Mouse (Mus musculus) kidney, adult 8-10 months (tissue): ENCODE results near the gene Cdx2.

ENCODE experiments used
- DNase-seq, 2 experiments: peaks; one replicate each; pipeline ENCODE4 v3.0.0; 2022

Gene Cdx2

DNA sequence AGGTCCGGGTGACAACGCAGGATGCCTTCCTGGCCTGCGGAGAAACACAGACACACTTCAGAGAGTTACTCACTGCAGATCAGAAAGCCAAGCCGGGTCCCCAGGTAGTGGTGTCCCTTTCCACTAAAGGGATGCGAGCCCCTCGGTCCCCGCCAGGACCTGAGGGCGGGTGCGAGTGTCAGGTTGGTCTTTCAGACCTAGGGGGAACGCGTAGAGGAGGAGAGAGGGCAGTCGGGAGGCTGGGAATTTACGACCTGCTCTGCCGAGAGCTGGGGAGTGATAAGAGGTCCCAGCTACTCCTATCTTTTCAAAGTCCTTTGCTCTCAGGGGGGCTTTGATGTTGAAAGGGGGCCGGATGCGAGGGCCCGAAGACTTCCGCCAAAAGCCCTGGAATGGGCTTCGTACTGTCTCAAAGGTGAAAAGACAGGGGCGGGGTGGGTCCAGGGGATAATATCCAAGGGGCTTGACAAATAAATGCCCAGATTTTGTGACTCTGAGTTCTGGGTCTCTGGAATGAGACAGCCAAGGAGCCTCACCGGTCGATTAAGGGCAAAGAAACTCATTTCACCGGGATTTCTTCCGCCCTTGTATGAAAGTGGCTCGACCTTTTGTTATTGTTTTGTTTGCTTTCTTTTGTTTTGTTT is 8.5 kb upstream of the Cdx2 start:
- DNase-seq = no peak

DNA sequence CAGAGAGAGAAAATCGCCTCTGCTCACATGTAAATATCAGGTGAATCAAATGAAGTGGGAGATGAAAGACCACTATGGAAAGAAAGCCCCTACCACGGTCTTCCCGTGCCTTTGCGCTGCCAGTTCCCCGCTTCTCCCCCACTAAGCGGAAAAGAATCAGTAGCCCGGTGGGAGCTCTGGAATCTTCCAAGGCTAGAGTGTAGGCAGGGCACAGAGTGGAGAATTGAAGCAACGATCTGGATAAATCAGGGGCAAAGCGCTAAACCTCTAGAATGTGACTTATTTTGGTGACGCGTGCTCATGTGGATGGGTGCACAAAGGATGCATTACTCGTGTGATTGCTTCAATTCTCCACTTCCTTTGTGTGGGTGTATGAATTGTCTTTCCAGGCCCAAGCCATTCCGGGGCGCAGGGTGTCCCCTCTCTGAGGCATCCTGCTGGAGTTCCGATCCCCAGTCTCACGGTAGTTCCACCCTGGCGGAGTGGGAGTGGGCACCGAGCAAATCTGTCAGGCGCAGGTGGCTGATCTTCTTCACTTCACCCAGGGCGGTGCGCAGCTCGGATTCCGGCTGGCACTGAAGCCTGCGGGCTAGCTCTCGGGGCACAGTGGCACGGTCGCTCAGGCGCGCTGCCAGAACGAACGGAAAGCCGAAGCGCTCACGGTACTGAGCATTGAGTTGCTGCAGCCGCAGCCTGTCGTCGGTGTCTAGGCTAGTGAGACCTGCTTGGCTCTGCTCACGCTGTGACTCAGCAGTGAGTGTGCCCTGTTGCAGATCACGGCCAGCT is 7.8 kb upstream of the Cdx2 start:
- DNase-seq = no peak

DNA sequence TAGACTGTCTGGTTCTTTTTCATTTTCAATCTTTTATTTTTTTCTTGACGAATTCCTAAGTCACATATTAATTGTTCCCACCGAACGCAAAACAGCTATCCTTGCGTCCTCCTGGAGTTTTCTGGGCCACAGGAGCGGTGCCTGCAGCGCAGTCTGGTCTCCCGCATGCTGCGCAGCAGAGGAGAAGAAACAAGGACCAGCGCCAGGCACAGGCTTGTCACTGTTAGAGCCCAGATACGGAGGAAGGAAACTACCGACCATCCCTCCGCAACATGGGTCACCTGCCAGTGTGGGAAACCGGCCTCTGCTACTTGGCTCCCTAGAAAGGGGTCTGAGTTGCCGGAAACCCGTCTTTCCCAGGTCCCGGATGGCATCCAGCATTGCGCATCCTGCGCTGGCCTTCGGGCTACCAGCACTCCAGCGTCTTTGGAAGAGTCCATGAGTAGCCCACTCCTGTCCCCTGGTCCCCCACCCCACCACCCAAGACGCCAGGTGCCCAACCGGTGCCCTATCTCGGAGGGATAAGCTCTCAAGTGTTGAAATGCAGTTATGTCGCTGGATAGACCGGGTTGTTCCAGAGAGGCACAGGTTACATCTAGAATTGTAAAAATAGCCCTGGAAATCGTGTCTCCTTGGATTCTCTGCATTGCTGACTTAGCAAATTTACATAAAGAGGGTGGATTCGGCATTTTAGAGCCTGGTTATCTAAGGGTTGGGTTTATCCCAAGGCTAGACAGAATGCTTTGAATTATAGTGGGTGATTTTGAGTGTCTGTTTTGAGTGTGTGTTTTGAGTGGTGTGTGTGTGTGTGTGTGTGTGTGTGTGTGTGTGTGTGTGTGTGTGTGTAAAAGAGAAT is 6.0 kb upstream of the Cdx2 start:
- no peak for DNase-seq

DNA sequence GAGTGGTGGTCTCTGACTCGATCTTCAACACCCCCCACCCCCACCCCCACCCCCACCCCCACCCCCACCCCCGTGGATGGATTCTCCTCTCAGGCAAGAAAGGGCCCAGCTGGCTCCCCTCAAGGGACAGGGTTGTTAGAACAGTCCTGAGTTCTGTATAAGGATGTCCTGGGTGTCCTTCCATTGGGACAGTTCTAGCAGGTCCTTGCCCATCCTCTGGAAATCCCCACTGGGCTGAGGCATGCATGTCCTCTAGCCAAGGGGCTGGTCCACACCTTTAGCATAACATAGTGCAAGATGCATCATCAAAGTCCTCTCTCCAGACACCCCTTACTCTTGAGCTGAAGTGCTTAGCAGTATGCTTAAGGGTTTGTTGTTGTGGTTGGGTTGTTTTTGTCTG is 2.7 kb upstream of the Cdx2 start:
- no peak for DNase-seq

DNA sequence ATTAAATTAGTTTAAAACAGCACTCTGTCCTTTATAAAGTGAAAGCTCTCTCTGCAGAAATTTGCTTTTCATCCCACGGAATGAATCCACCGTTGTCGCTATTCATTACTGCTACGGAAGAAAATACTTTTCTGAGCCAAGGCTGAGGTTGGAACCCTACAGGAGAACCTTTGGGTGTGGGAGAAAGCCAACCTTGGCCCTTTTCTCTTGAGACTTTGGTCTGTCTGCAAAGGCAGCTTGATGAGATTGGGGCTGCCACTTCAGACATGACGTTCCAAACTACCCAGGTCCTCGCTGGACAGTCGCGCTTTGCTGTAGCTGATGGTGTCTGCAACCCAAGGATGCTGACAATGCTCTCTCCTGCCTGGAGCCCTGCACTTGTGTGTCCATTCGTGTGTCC is 1.4 kb upstream of the Cdx2 start:
- no peak for DNase-seq

DNA sequence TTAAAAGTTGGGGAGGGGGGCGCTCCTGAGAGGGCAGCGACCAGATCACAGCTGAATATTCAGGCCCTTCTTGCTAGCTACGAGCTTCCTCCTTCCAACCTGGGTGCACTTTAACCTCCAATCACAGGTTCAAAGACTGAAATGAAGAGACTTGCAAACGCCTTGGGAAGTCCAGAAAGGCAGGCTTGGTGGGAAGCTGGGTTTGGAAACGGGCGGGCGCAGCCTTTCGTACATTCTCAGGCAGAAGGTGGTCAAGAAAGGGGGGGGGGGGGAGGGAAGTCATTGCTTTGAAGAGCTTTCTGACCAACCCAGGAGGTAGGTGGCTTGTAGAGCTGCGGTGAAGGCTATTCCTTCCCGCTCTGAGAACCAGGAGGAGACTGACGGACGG is 322 bp upstream of the Cdx2 start:
- no peak for DNase-seq

DNA sequence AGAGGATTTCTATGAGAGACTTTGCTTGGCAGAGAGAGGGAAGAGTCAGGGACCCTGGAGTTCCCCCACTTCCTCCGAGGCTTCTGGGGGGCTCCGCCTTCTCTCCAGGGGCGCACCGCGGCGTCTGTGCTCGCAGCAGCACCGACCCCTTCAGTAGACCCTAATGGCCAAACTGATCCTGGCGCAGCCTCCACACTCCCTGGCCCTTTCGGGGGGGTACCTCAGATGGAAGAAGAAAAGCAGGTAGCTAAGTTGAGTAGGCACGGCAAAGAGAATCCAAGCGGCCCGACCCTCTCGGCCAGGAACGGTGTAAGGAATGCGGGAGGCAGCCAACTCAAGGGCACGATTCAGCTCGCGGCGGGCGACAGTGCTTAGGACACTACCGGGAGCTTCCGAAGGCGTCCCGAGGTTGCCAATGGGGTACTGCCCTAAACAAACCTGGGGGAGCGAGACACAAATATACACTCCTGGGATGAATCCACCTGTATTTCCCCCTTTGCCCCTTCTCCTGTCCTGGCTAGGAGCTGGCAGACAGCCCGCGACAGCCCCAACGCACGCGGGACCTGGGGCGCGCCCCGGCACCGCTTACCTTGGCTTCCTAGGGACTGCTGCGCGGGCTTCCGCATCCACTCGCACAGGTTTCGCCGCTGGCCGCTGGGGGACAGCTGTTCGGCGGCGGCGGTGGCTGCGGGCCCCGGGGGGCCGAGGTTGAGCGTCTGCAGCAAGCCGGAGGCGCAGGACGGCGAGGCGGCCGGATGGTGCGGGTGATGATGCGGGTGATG is 1.0 kb downstream of the Cdx2 start:
- DNase-seq = no peak

DNA sequence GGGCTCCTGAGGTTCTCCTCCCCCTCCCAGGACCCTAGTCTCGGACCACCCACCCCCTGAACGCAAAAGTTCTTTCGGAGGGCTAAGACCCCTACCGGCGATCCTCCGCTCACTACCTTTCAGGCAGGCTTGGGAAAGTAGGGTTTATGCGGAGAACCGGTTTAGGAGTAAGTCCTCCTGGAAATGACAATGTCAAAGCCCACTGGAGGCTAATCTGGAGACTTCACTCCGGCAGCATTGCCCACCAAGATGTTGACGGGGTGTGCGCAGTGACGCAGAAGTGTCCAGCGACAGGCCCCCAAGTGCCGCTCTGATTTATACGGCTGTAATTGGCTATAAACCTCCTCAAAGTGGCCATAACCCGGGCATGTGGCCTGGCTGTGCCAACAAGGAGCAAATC is 1.9 kb downstream of the Cdx2 start:
- DNase-seq = no peak

DNA sequence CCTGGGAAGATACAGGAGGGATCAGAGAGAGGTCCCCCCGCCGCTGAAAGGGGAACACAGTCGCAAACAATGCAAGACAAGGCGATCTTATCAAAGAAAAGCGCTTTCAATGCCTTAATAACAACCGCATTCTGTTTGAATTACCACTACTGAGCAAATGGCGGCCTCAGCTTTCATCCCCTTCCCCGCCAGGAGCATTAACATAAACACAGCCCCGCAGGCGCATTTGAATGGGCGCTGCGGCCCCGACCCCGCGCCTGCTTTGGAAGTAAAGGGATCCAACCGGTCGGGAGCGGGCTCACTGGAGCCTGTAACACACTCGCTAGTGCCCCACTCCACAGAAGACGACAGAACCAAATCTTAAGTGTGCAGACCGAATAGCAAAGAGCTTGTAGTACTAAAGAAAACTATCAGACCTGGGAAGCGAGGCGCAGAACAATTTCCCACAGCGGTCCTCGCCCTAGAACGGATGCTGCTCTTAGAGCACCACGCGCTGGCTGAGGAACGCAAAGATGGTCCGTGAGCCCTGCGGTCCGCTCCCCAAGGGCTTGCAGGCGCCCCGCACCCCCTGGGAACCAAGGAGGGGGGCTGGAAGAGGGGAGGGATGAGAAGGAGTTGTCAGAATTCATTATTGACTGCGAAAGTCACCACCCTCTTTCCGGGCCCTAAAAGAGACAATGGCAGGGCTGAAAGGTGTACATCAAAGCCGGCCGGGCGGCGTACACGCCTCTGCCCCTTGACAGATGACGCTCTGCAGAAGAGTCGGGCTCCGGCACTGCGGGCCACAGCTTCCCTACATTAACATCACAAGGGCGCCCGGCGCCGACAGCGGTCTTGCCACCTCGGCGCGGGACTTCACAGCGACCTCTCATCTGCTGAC is 2.6 kb downstream of the Cdx2 start:
- DNase-seq = no peak

DNA sequence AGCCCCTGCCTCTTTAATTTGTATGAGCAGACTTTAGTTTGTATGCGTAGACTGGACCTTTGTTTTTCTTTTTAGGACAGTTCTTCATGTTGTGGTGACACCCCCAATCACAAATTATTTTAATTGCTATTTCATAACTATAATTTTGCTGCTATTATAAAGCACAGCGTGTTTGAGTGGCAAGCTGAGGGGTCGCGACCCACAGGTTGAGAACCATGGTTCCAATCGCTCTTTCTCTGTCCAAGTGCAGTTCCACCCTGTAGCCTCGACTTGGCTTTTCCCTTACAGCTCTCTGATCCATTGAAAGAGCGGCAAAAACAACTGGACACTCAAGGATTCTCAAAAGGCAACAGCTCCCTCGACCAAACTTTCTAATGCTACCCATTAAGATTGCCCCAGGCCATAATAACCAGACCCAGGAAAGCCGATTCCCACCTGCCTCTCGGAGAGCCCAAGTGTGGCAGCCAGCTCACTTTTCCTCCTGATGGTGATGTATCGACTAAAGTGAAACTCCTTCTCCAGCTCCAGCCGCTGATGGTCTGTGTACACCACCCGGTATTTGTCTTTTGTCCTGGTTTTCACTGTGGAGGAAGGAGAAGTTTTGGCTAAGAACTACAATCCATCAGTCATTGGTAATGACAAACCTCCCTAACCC is 4.2 kb downstream of the Cdx2 start:
- no peak for DNase-seq

DNA sequence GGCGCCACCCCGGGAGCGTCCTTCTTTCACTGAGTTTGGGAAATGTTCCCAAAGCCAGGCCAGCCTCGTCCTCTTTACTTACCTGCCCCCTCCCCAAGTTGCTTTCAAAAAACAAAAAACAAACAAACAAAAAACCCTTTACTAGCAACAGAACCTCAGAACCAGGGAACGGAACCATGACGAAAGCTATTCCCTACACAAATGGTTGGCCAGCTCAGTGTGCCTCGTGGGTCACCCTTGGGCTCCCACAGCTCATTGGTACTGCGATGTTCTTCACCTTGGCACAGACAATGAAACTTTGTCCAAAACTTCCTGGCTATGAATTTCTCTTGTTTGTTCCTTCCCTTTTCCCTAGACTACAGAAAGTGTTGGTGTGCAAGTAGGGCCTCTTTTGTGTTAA is 4.9 kb downstream of the Cdx2 start:
- DNase-seq = no peak

DNA sequence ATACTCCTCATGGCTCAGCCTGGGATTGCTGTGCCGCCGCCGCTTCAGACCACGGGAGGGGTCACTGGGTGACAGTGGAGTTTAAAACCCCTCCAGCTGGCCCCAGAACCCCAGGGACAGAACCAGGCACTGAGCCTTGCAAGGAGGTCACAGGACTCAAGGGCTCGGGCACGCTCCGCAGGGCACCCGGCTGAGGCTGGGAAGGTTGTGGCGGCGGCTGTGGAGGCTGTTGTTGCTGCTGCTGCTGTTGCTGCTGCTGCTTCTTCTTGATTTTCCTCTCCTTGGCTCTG is 5.3 kb downstream of the Cdx2 start:
- no peak for DNase-seq

DNA sequence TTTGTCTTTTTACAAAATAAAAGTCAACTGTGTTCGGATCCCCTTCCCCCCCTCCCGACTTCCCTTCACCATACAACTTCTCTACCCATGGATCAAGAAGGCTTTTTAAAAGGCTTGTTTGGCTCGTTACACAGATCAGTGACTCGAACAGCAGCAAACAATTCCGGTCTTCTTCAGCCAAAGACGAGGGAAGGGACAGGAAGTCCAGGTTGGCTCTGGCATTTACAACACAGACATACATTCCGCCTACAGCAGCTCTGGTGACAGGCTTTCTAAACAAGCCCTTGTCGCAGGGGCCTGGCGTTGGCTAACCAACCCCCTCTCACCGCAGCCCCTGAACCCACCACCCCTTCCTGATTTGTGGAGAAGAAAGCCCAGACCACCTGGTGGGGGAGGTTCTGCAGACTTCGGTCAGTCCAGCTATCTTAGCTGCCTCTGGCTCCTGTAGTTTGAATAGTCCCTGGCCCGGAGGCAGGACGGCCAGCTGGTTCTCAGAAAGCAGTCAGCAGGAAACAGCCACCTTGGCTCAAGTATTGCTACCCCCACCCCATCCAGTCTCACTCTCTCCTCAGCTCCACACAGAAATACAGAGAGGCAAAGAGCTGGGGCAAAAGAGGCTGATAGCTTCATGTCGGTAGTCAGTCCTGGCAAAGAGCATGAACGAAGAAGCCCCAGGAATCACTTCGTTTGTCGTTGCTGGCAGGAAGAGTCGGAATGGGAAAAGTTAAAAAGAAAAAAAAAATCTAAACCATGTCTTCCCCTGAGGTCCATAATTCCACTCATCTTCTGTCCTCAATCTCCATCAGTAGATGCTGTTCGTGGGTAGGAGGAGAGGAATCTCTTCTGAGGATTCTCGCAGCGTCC is 5.9 kb downstream of the Cdx2 start:
- DNase-seq = no peak

DNA sequence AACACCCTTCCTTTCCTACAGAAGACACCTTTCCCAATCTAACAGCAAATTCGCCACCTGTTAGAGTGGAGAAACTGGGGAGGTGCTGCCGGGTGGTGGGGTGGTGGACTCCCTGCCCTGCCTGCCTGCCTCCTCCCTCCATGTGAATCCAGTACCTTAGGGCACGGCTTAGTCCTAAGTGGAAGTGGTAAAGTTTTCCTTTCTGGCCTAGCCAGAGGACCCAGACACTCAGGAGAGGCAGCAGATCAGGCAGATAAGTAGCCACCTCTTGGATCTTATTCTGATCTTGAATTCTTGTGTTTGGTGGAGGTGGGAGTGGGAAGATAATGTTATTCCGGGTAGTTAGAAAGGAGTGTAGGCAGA is 7.1 kb downstream of the Cdx2 start:
- no peak for DNase-seq

DNA sequence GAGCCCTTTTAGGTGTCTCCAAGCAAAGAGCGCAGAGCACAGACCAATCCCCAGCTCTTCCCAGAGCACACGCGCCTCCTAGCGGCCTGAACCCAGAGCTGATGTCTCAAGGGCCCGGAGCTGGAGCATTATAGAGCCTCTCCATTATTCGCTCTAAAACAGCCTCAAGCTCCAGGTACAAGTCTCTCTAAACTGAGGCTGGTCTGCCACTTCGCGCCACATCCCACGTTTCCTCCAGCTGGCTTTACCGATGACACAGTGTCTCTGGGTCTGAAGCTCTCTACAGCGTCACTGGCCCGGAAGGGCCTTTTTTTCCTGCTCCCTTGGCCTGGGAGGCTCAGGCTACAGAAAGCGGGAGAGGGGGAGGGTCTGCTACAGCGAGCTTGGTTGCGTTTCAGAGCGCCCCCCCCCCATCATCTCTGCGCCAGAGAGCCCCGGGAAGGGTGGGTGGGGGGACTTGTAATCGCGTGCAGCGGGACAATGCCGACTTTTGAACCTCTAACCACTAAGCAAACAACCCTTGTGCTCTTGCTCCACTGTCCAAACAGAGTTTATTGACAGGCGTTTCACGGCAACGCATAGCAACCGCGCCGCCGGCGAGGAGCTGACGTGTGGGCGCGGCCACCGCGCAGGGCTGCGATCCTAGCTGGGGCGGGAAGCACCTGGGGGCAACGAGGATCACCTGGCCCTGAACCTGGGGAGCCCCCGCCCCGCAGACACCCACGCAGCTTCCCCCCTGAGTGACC is 7.6 kb downstream of the Cdx2 start:
- peak in 1 of 2 experiments; percentile 34 for DNase-seq

DNA sequence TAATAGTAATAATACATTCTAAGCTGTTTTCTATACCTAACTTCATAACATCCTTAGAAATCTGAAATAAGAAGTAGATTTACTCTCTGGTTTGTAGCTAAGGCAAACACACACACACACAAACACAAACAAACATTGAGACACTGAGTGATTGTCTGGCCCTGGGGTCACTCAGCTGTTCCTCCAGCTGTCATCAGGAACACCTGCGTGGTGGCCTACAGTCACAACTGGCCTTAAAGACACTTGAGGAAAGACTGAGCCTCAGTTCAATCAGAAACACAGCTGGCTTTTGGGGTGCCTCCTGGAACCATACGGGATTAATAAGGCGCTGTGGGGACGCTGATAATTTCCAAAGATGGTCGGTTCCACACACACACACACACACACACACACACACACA is 9.8 kb downstream of the Cdx2 start:
- DNase-seq = no peak

DNA sequence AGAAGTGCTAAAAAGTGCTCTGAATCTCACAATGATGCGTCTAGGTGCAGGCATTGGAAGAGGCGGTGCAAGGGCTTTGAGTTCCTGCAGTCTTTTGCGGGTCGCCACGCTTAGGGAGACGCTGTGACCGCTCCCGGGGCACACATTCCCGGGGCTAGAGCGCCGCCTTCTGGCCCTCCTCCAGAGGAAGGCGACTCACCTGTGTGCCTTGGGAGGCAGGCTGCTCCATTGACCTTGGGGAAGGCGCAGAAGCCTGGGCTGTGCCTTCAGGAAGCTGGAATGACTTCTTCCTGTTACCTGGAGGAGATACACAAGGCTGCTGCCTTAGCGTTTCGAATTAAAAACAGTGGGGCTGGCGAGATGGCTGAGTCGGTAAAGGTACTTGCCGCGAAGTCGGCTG is 12.9 kb downstream of the Cdx2 start:
- DNase-seq = peak in 1 of 2 experiments; percentile 22

DNA sequence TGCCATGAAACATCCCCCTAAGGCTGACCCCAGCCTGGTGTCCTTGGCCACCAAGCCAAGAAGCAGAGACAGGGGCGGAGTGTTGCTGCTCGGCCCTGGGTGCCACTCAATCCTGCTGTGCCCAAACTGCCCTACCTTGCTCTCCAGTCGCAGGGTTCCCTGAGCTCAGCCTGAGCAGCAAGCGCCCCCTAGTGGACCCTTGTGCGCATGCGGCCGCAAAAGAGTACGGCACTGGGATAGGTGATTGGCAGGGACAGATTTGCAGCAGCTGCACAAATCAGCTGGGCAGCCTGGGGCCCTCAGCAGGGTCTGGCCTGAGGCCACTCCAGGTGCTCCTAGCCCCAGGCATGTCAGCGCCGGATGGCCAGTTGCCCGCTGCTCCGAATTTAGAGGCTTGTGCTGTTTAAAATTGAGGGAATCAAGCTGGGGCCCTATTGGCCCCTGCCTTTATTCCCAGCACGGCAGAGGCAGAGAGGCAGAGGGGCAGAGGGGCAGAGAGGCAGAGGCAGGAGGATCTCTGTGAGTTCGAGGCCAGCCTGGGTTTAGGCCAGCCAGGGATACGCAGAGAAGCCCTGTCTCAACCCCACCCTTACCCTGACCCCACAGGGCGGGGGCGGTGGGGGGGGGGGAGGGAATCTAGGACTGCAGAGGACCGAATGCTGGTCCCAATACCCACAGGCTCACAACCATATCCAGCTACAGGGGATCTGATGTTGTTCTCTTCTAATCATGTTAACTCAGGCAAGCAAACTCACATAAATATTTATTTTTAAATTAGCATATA is 13.8 kb downstream of the Cdx2 start:
- DNase-seq = peak; percentile 30 to 62

DNA sequence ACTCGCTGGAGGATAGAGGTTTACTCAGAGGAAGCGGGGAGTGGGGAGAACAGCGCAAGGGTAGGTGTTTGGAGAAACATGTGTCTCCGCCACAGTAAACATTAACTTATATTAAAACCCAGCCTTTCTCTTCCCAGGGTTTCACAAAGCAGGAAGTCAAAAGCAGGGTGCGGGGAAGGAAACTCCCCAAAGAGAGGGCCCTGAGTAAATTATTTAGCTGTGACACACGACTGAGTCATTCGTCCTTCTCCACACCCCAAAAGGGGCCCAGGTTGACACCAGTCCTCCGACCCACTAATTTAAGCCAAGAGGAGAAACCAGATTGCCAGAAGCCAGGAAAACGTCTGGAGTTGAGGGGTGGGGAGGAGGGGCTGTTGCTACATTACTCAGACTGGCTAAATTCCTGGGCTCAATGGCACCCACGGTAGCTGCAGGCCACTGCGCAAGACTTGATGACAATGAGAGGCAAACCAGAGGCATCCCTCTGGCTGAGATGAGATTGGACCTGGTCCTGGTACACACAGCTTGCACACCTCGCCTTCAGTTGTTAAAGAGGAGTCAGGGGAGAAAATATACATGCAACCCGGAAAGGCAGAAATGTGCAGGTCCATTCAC is 14.5 kb downstream of the Cdx2 start:
- DNase-seq = no peak
